Mouse (Mus musculus) left cerebral cortex, adult 18-20 months (tissue): ENCODE data around the gene Atp2c2. TPM values are rescaled to one million over a fixed set of nuclear protein-coding genes. Genes with fewer than 3 reads are reported as not detected.

ENCODE experiments used
- DNase-seq, 2 experiments: peaks; one replicate each; pipeline ENCODE4 v3.0.0; 2021 to 2022; ENCODE audit warnings: low spot score in 2 of 2, mixed read lengths in 1 of 2
- total RNA-seq, 2 experiments: library from RNA; stranded (reverse); gene quantifications; 2 replicates each; pipeline ENCODE4 v1.2.3; 2021

Atp2c2 gene
- total RNA-seq, 2 experiments from 2014 or later = 1.9 to 2.1 TPM

DNA sequence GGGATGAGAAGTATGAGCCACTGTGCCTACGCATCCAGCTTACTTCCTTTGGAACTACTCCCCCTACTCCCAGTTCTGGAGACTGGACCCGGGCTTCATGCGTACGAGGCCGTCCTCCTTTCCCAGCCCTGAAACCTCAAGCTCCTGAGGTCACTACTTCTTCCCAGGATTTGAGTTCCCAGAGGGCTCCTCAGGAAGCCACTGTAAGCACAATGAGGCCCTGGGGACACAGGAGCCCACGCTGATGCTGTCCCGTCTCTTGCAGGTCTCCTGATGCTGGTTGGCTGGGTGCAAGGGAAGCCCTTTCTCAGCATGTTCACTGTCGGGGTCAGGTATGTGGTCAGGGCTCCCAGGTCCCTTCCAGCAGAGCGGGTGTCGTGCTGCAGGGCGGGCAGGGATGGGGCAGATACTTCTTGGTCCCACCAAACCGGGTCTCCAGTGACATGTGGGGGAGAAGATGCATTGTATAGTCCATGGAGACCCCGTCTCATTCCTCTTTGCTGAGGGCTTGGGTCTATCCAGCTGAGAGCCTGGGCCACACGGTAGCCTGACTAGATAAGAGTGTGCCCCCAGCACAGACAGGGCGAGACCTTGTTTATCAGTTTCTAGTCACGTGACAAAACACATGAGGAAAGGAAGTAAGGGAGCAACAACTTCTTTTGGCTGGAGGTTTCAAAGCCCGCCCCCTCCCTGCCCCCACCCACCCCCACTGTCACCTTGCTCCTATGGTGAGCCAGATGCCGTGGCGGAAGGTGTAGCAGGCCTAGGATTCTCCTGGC, 38.5 kb downstream of the Atp2c2 start:
- DNase-seq = no peak

DNA sequence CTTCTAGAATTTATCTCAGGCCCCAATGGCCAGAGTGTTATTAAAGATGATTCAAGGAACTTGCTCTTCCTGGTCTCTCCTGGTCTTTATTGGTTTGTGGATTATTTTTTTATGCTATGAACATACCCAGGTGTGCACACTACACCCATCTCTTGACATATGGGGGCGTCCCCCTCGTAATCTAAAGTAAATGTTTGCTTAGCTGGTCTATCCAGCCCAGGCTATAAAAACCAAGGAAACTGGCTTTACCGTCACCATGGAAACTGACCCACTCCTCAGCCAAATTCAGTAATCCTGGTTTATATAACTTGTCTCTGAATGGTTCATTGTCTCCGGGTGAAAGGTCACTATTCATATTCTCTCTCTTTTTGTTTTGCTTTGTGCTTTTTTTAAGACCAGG, 40.8 kb downstream of the Atp2c2 start:
- DNase-seq = no peak

DNA sequence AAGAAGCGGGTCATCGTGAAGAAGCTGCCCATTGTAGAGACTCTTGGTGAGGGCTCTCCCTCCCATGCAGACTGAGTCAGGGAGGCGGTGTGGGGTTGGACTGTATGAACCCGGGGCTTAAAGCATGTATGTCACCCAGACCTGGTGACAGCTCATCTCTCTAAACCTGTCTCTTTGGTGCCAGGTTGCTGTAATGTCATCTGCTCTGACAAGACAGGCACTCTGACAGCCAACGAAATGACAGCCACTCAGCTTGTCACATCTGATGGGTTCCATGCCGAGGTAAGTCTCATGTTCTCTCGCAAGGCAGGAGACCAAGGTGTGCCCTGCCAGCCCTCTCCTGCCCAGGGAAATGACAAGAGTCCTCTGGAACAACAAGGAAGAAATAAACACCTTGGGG, 42.6 kb downstream of the Atp2c2 start:
- no peak for DNase-seq

DNA sequence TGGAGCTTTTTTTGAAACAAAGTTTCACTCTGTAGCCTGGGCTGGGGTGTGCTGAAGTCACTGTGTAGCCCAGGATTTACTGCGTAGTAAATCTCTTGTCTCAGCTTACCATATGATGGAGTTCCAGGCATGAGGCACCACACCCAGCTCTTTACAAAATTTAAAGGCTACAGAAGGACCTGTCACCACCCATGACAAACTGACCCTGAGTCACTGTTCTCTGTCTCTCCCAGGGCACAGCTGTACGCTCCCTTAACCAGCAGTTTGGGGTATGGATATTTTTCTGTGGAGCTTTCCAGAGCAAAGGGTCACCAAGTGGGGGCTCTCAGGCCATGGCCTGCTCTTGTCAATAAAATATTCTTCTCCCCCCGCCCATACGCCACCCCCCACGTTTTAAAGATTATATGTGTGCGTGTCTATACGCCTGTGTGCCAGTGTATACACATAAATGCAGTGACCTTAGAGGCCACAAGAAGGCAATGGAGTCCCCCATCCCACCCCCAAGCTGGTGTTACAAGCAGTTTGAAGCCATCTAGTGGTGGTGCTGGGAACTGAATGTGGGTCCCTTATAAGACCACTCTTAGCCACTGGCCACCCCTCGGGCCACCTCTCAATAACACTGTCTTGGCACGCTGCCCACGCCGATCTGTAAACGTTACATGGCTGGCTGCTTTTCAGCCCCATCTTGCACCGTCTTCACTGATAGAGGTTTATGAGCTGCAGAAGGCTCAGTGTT, 43.6 kb downstream of the Atp2c2 start:
- DNase-seq = peak; percentile 11 to 24

DNA sequence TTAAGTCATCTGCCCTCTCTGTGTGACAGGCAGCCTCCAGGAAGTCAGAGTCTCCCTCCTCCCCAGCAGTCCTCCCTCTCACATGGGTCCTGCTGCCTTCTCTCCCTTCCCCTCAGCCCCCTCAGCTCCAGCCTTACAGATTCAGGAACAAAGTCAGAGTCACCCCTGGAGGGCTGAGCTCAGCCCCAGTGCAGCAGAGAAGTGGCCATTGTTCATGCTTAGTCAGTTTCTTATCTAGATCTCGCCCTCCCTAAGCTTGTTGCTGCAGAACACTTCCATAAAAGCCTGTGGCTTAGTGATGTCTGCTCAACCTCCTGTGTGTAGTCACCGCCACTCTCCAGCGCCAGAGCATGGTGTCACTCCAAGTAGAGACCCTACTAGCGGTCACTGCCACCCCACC, 44.8 kb downstream of the Atp2c2 start:
- no peak for DNase-seq

DNA sequence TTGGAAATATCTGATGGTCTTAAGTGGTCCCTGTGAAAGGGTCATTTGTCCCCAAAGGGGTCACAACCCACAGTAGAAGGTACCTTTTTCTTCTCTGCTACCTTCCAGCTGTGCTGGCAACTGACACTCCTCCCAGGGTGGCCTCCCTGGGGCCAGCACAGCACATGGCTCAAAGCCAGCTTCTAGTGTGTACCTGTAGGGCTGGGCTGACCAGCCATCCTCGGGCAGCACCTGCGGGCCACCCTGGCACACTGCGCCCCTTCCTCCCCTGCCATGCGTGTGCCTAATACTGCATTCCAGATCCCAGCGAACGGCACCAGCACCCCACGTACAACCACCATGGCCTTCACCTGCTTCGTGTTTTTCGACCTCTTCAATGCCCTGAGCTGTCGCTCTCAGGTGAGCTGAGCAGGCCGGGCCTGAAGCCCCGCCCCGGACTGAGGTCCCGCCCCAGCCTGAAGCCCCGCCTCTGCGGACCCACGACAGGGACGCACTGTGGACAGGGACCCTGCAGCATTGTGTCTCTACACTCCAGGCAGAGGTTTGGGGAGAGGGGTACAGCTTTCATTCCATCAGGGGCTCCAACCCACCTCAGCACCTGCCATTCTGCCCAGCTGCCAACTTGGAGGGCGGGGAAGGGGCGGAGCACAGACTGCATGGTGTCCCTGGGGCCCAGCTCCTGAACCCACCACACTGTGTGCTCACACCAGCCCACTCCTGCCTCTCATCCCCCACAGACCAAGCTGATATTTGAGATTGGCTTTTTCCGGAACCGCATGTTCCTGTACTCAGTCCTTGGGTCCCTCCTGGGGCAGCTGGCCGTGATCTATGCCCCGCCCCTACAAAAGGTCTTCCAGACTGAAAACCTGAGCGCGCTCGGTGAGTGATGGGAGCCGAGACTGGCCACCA, 55.7 kb downstream of the Atp2c2 start:
- no peak for DNase-seq

DNA sequence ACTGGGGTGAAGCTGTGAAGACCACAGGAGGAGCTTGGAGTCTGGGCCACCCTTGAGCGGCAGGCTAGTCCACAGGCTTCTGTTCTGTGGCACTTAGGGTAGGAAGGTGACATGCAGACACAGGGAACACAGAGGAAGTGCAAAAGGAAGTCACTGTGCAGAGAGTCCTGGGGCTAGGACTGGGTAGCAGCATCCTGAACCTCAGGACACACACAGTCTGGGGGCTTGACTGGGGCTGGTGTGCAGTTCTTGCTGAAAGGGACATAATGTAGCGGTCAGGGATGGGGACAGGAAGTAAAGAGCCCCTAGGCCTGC, 56.3 kb downstream of the Atp2c2 start:
- DNase-seq = no peak

DNA sequence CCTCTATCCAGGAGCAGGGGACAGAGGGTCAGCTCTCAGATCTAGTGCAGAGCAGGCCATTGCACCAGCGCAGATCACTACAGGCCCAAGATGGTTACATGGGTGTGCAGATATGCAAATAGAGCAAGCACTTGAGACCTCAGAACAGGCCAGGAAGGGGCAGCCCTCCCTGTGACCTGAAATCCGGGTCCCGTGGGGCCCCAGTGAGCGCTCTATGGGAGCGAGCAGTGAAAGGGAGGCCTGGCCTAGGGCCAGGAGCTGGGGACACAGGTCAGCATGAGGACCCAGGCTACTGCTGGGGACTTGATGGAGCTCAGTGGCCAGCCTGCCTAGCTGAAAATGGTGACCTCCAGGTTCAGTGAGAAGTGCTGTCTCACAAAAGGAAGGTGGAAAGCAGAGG, 56.7 kb downstream of the Atp2c2 start:
- no peak for DNase-seq

DNA sequence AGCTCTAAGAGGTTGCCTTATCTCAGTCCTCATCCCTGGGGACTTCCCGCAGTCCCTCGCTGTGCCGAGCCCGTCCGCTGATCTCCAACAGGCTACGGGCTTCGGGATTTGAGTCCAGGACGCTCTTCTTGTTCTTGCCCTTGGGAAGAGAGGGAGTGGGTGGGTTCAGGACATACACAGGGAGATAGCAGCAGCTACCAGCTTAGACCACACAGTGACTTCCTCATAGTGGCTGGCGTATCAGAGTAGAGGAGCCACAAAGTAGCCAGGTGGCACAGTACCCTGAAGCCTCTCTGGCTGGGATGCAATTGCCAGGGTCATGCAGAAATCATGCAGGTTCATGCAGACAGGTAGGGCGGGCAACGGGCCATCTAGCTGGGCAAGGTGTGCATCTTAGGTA, 61.9 kb downstream of the Atp2c2 start:
- DNase-seq = no peak

DNA sequence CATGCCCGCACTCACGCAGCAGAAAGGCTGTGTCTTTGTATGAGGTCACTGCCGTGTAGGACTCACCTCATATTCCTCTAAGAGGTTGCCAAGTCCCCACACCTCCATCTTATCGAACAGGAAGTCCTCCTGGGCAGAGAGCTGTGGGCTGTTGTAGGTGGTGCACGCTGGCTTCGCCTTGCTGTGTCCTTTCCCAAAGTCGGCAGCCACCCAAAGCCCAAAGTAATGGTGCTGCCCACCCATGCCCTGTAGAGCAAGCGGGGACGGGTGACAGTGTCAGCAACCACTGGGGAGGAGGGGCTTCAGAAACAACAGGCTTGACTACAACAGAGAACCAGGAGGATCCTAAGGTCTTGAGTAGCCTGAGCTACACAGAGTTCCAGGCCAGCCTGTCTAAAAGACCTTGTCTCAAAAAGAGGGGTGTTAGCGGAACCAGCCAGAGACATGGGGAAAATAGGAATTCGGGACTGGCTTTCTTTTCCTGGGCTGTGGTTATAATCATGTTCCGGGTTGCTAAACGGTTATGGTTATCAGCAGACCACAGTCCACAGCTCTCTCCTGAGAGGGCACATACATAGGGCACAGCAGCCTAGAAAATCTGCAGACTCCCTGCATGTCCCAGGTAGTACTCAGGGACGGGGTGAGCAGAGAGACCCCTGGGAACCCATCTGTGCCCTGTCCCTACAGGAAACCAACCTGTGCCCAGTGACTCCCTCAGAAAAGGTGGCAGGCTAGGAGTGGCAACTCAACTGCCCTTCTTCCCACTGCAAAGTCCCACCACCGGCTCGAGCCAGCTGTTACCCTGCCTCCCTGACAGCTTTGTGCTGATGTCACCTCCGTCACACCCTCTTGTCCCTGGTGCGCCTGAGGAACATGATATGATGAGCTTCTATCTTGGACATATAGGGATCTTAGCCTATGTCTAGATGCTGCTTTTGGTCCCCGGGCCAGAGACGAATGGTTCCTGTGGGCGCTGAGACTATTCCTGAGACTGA, 62.7 kb downstream of the Atp2c2 start:
- DNase-seq = no peak

DNA sequence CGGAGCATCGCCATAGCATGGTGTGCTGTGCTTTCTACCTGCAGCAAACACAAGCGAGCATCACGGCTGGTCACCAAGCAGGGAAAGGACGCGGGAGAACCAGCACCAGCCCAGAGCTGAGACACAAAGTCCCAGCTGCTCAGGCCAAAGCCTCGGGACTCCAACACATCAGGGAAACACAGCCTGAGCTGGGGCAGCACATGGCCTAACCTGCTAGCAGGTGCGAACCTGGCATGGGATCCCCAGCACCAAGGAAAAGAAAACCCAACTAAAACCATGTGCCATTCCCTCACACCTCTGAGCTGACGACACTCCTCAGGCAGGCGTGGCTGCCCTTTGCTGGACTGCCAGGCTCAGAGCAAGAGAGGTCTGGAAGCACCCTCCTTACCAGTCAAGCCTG, 65.5 kb downstream of the Atp2c2 start:
- no peak for DNase-seq

DNA sequence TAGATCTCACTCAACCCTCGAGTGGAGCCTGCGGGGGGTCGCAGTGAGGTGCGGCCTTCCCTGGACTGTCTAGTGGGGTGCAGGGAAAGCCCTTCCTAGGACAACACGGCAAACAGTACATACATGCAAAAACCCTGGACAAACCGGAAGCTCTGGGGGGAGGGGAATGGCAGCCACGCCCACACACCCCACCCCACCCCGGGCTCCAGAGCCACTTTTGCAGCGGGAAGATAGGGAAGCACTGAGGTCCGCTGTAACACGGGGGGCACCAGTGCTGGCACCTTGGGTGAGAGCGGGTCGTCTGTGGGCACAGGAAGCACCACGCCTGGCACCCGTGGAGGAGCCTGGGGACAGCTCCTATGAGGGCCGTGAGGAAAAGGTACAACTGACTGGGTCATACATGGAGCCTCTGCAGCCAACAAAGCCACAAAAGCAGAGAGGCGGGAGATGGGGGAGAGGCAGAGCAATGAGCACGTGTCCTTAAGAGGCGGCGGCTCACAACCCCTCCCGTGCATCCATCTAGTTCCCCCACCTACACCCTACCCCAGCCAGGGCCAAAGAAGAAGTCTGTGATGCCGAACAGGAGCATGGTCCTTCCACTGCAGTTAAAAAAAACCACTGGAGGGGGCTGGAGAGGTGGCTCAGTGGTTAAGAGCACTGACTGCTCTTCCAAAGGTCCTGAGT, 66.1 kb downstream of the Atp2c2 start:
- no peak for DNase-seq

DNA sequence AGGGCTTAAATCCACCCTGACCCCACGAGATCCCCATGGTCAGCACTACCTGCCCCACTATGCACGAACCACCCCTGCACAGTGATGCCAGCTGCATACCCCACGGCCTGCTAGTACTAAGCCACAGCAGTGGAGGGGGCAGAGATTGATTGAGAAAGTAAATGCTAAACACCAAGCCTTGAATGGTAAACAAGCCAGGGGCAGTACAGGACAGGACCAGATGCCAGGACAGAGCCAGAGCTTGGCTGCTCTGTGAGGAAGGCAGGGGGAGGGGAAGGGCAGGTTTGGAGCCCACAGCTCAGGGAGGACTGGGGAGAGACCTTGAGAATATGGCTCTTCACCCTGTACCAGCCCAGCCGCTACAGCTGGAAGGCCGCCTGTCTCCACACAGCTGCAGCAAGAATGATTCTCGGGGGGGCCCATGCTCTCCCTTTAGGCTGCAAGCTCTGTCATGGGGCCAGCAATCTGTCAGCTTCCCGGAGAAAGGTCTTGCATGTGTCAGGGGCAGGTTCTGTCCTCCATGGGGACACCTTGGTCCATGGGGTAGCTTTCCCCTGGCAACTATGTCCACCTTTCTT, 76.9 kb downstream of the Atp2c2 start:
- no peak for DNase-seq

DNA sequence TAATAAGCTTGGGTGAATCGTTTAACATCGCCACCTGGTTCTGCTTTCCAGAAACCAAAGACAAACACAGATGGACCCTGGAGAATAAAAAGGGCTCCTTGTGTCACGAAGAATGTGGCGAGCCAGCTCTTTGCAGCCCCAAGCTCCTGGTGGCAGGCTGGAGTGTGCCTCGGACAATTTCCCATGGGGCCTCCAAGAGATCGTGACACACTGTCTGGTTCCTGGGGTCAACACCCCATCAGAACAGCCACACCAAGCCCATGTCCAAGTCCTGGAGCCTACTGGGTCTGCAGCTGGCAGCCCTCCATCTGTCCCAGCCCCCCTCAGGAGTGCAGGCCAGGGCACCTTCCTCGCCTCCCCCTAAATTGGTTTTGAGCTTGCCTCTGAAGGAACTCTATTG, 78.0 kb downstream of the Atp2c2 start:
- DNase-seq = no peak

DNA sequence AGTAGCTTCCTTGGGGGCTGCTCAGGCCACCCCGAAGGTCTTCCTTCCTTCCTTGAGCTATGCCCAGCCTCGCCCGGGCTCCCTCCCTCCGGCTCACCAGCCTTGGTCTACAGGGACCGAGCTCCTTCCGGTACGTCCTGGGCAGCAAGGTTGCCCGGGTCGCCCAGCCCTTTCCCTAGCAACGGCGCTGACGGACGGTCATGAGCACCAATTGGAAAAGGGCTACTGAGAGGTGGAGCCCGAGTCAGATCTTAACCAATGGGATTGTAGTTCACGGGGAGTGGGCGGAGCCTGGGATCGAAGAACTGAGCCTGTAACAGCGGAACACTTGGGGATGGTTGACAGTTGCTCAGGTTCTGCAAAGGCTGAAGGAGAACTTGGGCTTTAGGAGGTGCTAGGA, 78.5 kb downstream of the Atp2c2 start, which contains the start of gene Tldc1:
Gene Tldc1, minus strand, starts transcription at position 154 of the 400 bp plus-strand sequence.
- DNase-seq = peak; percentile 99 to 100

DNA sequence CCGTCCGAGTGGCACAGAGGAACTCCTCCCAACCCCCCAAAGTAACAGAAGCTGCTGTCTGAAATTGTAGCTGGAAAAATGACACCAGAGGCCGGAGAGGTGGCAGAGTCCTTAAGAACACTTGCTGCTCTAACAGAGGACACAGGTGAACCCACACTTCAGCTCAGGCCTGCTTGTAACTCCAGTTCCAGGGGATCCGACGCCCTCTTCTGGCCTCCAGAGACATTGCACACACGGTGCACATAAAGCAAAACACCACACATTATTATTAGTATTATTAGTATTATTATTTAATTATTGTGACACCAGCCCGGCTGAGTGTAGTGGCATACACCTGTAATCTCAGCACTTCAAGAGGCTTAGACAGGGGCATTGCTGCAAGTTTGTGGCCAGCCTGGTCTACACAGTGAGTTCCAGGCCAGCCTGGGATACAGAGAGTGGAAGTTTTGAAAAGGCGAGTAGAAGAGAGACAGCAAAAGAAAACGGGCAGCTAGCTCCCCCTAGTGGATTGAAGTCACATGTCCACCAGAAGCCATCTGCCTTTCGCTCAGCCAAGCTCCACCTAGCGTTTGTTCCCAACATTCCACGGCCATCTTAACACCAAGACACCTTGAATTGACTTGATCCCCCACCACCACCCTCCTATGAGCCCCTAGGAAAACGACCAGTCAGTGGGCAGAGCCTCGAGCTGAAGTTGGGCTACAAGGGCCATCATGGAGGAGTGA, 79.4 kb downstream of the Atp2c2 start:
- DNase-seq = peak; percentile 85 to 88

DNA sequence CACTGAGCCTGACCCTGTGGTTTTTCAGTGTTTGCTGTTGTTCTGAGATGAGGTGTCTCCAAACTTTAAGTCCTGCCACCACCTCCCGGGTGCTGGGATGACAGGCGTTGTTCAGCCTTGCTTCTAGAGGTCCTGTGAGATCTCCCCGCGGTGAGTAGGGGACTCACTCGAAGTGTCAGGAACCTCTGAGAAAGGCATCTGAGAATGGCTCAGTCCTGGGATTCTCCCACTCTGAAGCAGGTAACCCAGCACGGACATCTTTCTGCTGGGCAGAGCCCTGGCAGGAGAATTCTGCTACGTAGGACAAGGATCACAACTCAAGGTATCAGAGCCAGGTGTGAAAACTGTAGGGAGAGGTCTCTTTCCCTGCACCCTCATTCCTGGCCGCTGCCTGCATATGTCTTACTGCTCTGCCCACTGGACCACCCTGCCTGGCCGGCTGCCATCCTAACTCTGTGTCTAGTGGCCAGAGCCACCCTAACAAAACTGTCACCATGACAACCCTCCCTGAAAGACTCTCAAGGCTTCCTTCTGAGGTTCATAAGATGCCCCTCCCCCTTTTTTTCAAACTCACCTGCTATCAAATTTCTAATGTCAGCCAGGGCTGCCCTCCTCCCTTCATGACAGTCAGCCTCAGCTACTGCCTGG, 80.7 kb downstream of the Atp2c2 start:
- DNase-seq = no peak

DNA sequence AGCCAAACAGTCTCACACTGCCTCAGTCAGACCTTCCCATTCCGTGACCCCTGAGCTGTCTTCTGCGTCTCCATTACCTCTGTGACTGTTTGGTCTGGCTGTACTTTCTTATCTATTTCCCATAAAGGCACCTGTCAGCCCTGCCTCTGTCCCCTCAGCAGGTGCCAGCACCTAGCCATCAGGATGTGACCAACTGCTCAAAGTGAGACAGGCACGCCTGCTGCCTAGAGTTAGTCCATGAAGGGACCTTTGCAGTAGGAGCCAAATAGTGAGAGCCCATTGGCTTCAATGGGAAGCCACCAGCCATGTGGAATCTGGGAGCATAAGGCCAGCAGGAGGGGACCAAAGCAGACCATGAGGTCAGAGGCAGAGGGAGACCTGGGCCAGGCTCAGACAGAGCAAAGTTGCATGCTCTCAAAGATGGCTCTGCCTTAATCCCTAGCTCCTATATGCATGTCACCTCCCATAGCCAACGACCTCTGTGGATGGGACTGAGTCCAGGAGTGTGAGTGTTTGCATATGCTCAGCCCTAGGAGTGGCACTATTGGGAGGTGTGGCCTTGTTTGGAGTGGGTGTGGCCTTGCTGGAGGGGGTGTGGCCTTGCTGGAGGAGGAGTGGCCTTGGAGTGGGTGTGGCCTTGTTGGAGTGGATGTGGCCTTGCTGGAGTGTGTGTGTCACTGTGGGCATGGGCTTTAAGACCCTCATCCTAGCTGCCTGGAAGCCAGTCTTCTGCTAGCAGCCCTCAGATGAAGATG, 81.5 kb downstream of the Atp2c2 start:
- no peak for DNase-seq
